Mouse (Mus musculus) myocyte (in vitro differentiated cells): ENCODE measurements around the gene Wnt1. TPM values are rescaled to one million over a fixed set of nuclear protein-coding genes. Genes with fewer than 3 reads are reported as not detected.
"Not testable (repeated sequence)": the region's sequence is repeated elsewhere in the genome, so short reads cannot be mapped to it uniquely, and the experiment has no call there.

ENCODE experiments used
- H3K27me3 ChIP-seq: one replicate; pipeline ENCODE4 v1.6.1; 2011; ENCODE audit not compliant: control insufficient read depth, insufficient read depth, insufficient read length
- H3K36me3 ChIP-seq: one replicate; pipeline ENCODE4 v1.6.1; 2011; ENCODE audit not compliant: control insufficient read depth, insufficient read depth
- H3K4me2 ChIP-seq: one replicate; pipeline ENCODE4 v1.6.1; 2011; ENCODE audit warnings: low read depth, control low read depth
- H3K4me3 ChIP-seq: one replicate; pipeline ENCODE4 v1.5.1; 2011; ENCODE audit warnings: mild to moderate bottlenecking, control low read depth, moderate library complexity
- H3K79me2 ChIP-seq: one replicate; pipeline ENCODE4 v1.6.1; 2011; ENCODE audit not compliant: control insufficient read depth, insufficient read depth
- H3ac ChIP-seq: one replicate; pipeline ENCODE4 v1.6.1; 2011; ENCODE audit not compliant: control insufficient read depth, insufficient read length
- CEBPB ChIP-seq: IDR thresholded peaks from 2 replicates; pipeline ENCODE4 v1.6.1; 2011; ENCODE audit warnings: mild to moderate bottlenecking, moderate library complexity; ENCODE audit not compliant: poor library complexity, insufficient read depth, severe bottlenecking
- E2F4 ChIP-seq: IDR thresholded peaks from one replicate; pipeline ENCODE4 v1.6.1; 2011; ENCODE audit warnings: mild to moderate bottlenecking, control low read depth, moderate library complexity; ENCODE audit not compliant: insufficient read depth
- MAX ChIP-seq: IDR thresholded peaks from one replicate; pipeline ENCODE4 v1.6.1; 2011; ENCODE audit warnings: low read depth, mild to moderate bottlenecking, control low read depth
- MYOD1 ChIP-seq, 3 experiments: IDR thresholded peaks; one replicate each; pipeline ENCODE4 v1.6.1; 2011; ENCODE audit warnings: control low read depth in 2 of 3, low read depth in 2 of 3, mild to moderate bottlenecking in 2 of 3, moderate library complexity in 1 of 3; ENCODE audit not compliant: insufficient read length in 2 of 3, control insufficient read depth in 1 of 3
- MYOG ChIP-seq, 3 experiments: IDR thresholded peaks; one replicate each; pipeline ENCODE4 v1.6.1; 2011; ENCODE audit warnings: control low read depth in 2 of 3, low read depth in 2 of 3, mild to moderate bottlenecking in 2 of 3; ENCODE audit not compliant: insufficient read length in 2 of 3, control insufficient read depth in 1 of 3, insufficient read depth in 1 of 3
- POLR2A ChIP-seq: IDR thresholded peaks from one replicate; pipeline ENCODE4 v1.6.1; 2011; ENCODE audit warnings: low read depth, mild to moderate bottlenecking, control low read depth, moderate library complexity; ENCODE audit not compliant: insufficient read length
- POLR2AphosphoS2 ChIP-seq: IDR thresholded peaks from one replicate; pipeline ENCODE4 v1.6.1; 2011; ENCODE audit warnings: low read depth, control low read depth; ENCODE audit not compliant: insufficient read length
- REST ChIP-seq: IDR thresholded peaks from one replicate; pipeline ENCODE4 v1.6.1; 2011; ENCODE audit warnings: mild to moderate bottlenecking, control low read depth, moderate library complexity; ENCODE audit not compliant: insufficient read depth, insufficient read length
- SRF ChIP-seq: IDR thresholded peaks from one replicate; pipeline ENCODE4 v1.6.1; 2011; ENCODE audit warnings: low read depth; ENCODE audit not compliant: control insufficient read depth, insufficient read length
- TCF12 ChIP-seq: IDR thresholded peaks from one replicate; pipeline ENCODE4 v1.6.1; 2011; ENCODE audit warnings: mild to moderate bottlenecking, control low read depth; ENCODE audit not compliant: poor library complexity, insufficient read depth, severe bottlenecking
- TCF3 ChIP-seq: IDR thresholded peaks from one replicate; pipeline ENCODE4 v1.6.1; 2011; ENCODE audit warnings: low read depth, control low read depth; ENCODE audit not compliant: insufficient read length
- USF1 ChIP-seq: IDR thresholded peaks from one replicate; pipeline ENCODE4 v1.6.1; 2011; ENCODE audit warnings: low read depth, mild to moderate bottlenecking, control low read depth, moderate library complexity
- polyA plus RNA-seq: library from polyadenylated mRNA; unstranded; fragments of >200 nt; fragmentation: generic; extraction: Trizol; gene quantifications from one replicate; pipeline ENCODE4 v1.2.1, GENCODE M21; 2012; ENCODE audit warnings: missing spikeins

Wnt1 gene
- polyA plus RNA-seq, 1 experiment, result 0.06 TPM

- Histone ChIP-seq H3K4me3 (no peak overlapping the region), H3K27me3 (peaks cover 21% of the 10 kb centered on the region), H3ac (no peak overlapping the region), H3K4me2 (no peak overlapping the region), H3K36me3 (peaks cover 4% of the 10 kb centered on the region), H3K79me2 (no peaks in the 10 kb centered on the region)
- TF ChIP-seq MAX, result no peak
- no peak for TF ChIP-seq POLR2AphosphoS2
- TF ChIP-seq E2F4, result no peak
- TF ChIP-seq SRF, result no peak
- TF ChIP-seq CEBPB, result no peak
- TF ChIP-seq USF1, result no peak
- no peak for TF ChIP-seq REST
- no peak for TF ChIP-seq MYOD1 (IDR thresholded peaks at IDR 0.05; ENCODE audit: control insufficient read depth in 1 of 3, insufficient read length in 2 of 3, low read depth in 2 of 3)
- TF ChIP-seq POLR2A, result no peak
- TF ChIP-seq TCF12, result no peak
- no peak for TF ChIP-seq MYOG (IDR thresholded peaks at IDR 0.05; ENCODE audit: control insufficient read depth in 1 of 3, insufficient read depth in 1 of 3, insufficient read length in 2 of 3, low read depth in 2 of 3)
- no peak for TF ChIP-seq TCF3
These were observed 17.4 kb downstream of the Wnt1 start for GRCm38 (mm10) chr15:98806809-98807770.

GRCm38 (mm10) chr15:98807895-98808650 is 18.4 kb downstream of the Wnt1 start:
- TF ChIP-seq MYOD1 (IDR thresholded peaks at IDR 0.05; ENCODE audit: control insufficient read depth in 1 of 3, insufficient read length in 2 of 3, low read depth in 2 of 3) (peak in 1 of 3 experiments; percentile 32), SRF (no peak), POLR2A (no peak), REST (no peak), MYOG (IDR thresholded peaks at IDR 0.05; ENCODE audit: control insufficient read depth in 1 of 3, insufficient read depth in 1 of 3, insufficient read length in 2 of 3, low read depth in 2 of 3) (peak in 2 of 3 experiments; percentile 51 to 54)
- Histone ChIP-seq H3ac (no peak overlapping the region), H3K4me3 (no peak overlapping the region), H3K36me3 (peaks cover 13% of the 10 kb centered on the region), H3K27me3 (peaks cover 21% of the 10 kb centered on the region), H3K79me2 (no peaks in the 10 kb centered on the region), H3K4me2 (peak overlapping the region; percentile 61)

- Histone ChIP-seq H3K4me3 (no peak overlapping the region), H3ac (no peak overlapping the region), H3K27me3 (peaks cover 21% of the 10 kb centered on the region), H3K79me2 (no peaks in the 10 kb centered on the region), H3K4me2 (peak overlapping the region; percentile 61), H3K36me3 (peaks cover 18% of the 10 kb centered on the region)
- no peak for TF ChIP-seq SRF
- no peak for TF ChIP-seq TCF12
- no peak for TF ChIP-seq MYOD1 (IDR thresholded peaks at IDR 0.05; ENCODE audit: control insufficient read depth in 1 of 3, insufficient read length in 2 of 3, low read depth in 2 of 3)
- no peak for TF ChIP-seq USF1
- TF ChIP-seq REST, result no peak
- TF ChIP-seq POLR2A, result no peak
- TF ChIP-seq CEBPB, result no peak
- TF ChIP-seq E2F4, result no peak
- TF ChIP-seq MYOG (IDR thresholded peaks at IDR 0.05; ENCODE audit: control insufficient read depth in 1 of 3, insufficient read depth in 1 of 3, insufficient read length in 2 of 3, low read depth in 2 of 3), result no peak
- TF ChIP-seq MAX, result no peak
- TF ChIP-seq TCF3, result no peak
- no peak for TF ChIP-seq POLR2AphosphoS2
These were observed 19.0 kb downstream of the Wnt1 start for GRCm38 (mm10) chr15:98808651-98809134.

GRCm38 (mm10) chr15:98809390-98809789 is 19.7 kb downstream of the Wnt1 start, which contains the start of gene Ddn:
Gene Ddn, minus strand, starts transcription at chr15:98809490.
- H3K79me2 ChIP-seq, result no peaks in the 10 kb centered on the region
- TF ChIP-seq POLR2AphosphoS2 (no peak), USF1 (no peak), REST (no peak), MYOD1 (IDR thresholded peaks at IDR 0.05; ENCODE audit: control insufficient read depth in 1 of 3, insufficient read length in 2 of 3, low read depth in 2 of 3) (no peak), SRF (no peak), E2F4 (no peak)
- H3K27me3 ChIP-seq, result peaks cover 21% of the 10 kb centered on the region
- peaks cover 20% of the 10 kb centered on the region for H3K36me3 ChIP-seq
- H3ac ChIP-seq, result no peak within 1 kb of the TSS
- no peak within 1 kb of the TSS for H3K4me3 ChIP-seq
- H3K4me2 ChIP-seq, result peak within 1 kb of the TSS; percentile 61

- H3K79me2 ChIP-seq, H3ac ChIP-seq, H3K4me2 ChIP-seq, H3K4me3 ChIP-seq: not testable (repeated sequence)
- H3K36me3 ChIP-seq, result peaks cover 23% of the 10 kb centered on the region
- H3K27me3 ChIP-seq, result peaks cover 17% of the 10 kb centered on the region
These were observed 20.6 kb downstream of the Wnt1 start for GRCm38 (mm10) chr15:98810212-98810611.
